Mouse (Mus musculus) small intestine, adult 2 months (tissue): ENCODE measurements around the gene Eno1.

Source experiments
- CTCF ChIP-seq: fragments of 200-500 bp; IDR thresholded peaks from 2 replicates; pipeline ENCODE4 v1.5.1; 2012; ENCODE audit warnings: low read depth, mild to moderate bottlenecking, control low read depth, inconsistent platforms, low read length, moderate library complexity, mixed read lengths; ENCODE audit not compliant: insufficient replicate concordance, insufficient read length; ENCODE audit errors: extremely low read depth
- POLR2A ChIP-seq: fragments of 200-500 bp; IDR thresholded peaks from 2 replicates; pipeline ENCODE4 v1.6.1; 2012; ENCODE audit warnings: low read depth, mild to moderate bottlenecking, control low read depth, inconsistent platforms, low read length, moderate library complexity

GRCm38 (mm10) chr4:150275531-150275930 is 39.0 kb downstream of the Eno1 start:
- TF ChIP-seq CTCF (no peak), POLR2A (no peak)
